Mouse (Mus musculus) thymus, postnatal 10 days (tissue): ENCODE results near the gene Vps41.

ENCODE experiments used
- DNase-seq, 2 experiments: peaks; one replicate each; pipeline ENCODE4 v3.0.0; 2021; ENCODE audit warnings: low spot score in 2 of 2

The Vps41 gene

GRCm38 (mm10) chr13:18868825-18869224 lies 151.7 kb downstream of the Vps41 start:
- no peak for DNase-seq

- DNase-seq = no peak
Observed at GRCm38 (mm10) chr13:18875321-18875720, 158.2 kb downstream of the Vps41 start.

- DNase-seq = no peak
Observed at GRCm38 (mm10) chr13:18892910-18893309, 175.8 kb downstream of the Vps41 start.

- no peak for DNase-seq
Observed at GRCm38 (mm10) chr13:18896789-18897188, 179.7 kb downstream of the Vps41 start.

GRCm38 (mm10) chr13:18903623-18904022 lies 186.5 kb downstream of the Vps41 start:
- no peak for DNase-seq

GRCm38 (mm10) chr13:18914774-18915173 lies 197.7 kb downstream of the Vps41 start:
- no peak for DNase-seq
